In genomic region chr4:133966271-133966940, GRCm38 (mm10) we compare ENCODE assay signal across 9 mouse cellular contexts. TPM values are rescaled to one million over a fixed set of nuclear protein-coding genes. Genes with fewer than 3 reads are reported as not detected.
A peak's percentile ranks its signal among the peaks of the same experiment; 100 is the strongest.
DNase-seq lines count a peak whose midpoint lies in the region; ATAC-seq and TF ChIP-seq lines count a peak whose summit lies in the region.
"Had no signal": no experiment of that assay in that cellular context is flagged by ENCODE, and none has a peak within 500 bp of the region (broad histone marks: within the 10 kb centered on the region; RNA-seq: fewer than 3 reads in every experiment).

No protein-coding gene starts in this region.

- H3K27me3 ChIP-seq in heart, embryonic 14.5 days (ENCODE audit: control insufficient read depth, insufficient read depth, low read length), result no peaks in the 10 kb centered on the region
- H3K27me3 ChIP-seq in hindbrain, embryonic 10.5 days (ENCODE audit: insufficient read depth, poor library complexity, severe bottlenecking), result no peaks in the 10 kb centered on the region
- no peaks in the 10 kb centered on the region for H3K27me3 ChIP-seq in midbrain, embryonic 10.5 days (ENCODE audit: low read depth, poor library complexity, severe bottlenecking)

- intact Hi-C loops in heart, postnatal 10 days (cut with DNase I), result loop anchor here (1.0 to 5.0 kb wide), 2 partner anchors 55 to 294 kb away; partner anchors contain the start of gene Pigv
- intact Hi-C loops in gastrocnemius, postnatal 36 days (cut with DNase I), result loop anchor here (2.0 kb wide), 2 partner anchors 34 to 56 kb away; partner anchors contain the start of gene Dhdds

- peaks cover 57% of the 10 kb centered on the region for H3K36me3 ChIP-seq in heart, embryonic 14.5 days (ENCODE audit: control insufficient read depth, insufficient read depth, low read length)
- H3K36me3 ChIP-seq in ES-E14 (ENCODE audit: control insufficient read depth, insufficient read depth, low read length, poor library complexity, severe bottlenecking), result peaks cover 23% of the 10 kb centered on the region
- peaks cover 53% of the 10 kb centered on the region for H3K36me3 ChIP-seq in hindbrain, embryonic 10.5 days
- H3K36me3 ChIP-seq in midbrain, embryonic 10.5 days, result peaks cover 53% of the 10 kb centered on the region

- H3K4me2 ChIP-seq in heart, embryonic 14.5 days (ENCODE audit: low read length), result peak overlapping the region; percentile 81

- peaks cover 11 to 20% of the 10 kb centered on the region in 2 experiments for H3K4me1 ChIP-seq in heart, embryonic 14.5 days (ENCODE audit: control insufficient read depth in 2 of 2, insufficient read depth in 2 of 2, low read length in 2 of 2)
- H3K4me1 ChIP-seq in ES-E14 (ENCODE audit: control insufficient read depth in 2 of 2, insufficient read depth in 2 of 2, low read length in 2 of 2, poor library complexity in 1 of 2), result peaks cover 2 to 21% of the 10 kb centered on the region in 2 experiments; a peak in 2 of 4 replicates
- H3K4me1 ChIP-seq in hindbrain, embryonic 10.5 days (replicated peaks), result peaks cover 51% of the 10 kb centered on the region
- peaks cover 48% of the 10 kb centered on the region for H3K4me1 ChIP-seq in midbrain, embryonic 10.5 days

- H3K27ac ChIP-seq in heart, embryonic 14.5 days (replicated peaks in 1 of 2; ENCODE audit: control insufficient read depth in 1 of 2, insufficient read depth in 1 of 2, low read depth in 2 of 2, low read length in 2 of 2), result peak overlapping the region in 1 of 2 experiments; percentile 51; a peak in 2 of 4 replicates
- H3K27ac ChIP-seq in ES-E14 (ENCODE audit: insufficient read depth, low read depth, low read length, poor library complexity, severe bottlenecking), result peak overlapping the region; percentile 49; the same call in 1 of the 2 replicates
- peak overlapping the region; percentile 100 for H3K27ac ChIP-seq in hindbrain, embryonic 10.5 days
- H3K27ac ChIP-seq in midbrain, embryonic 10.5 days (replicated peaks), result peak overlapping the region; percentile 100

- peak overlapping the region; percentile 74 for H3K9ac ChIP-seq in heart, embryonic 14.5 days (ENCODE audit: low read length)
- peak overlapping the region; percentile 66 for H3K9ac ChIP-seq in ES-E14 (ENCODE audit: insufficient read depth, low read depth, low read length, poor library complexity, severe bottlenecking)

- no peak for DNase-seq in heart, postnatal 10 days
- DNase-seq in ES-E14 (ENCODE audit: low read depth, low spot score), result no peak
- DNase-seq in hindbrain, embryonic 10.5 days (ENCODE audit: low spot score), result no peak
- DNase-seq in midbrain, embryonic 10.5 days (ENCODE audit: low spot score), result no peak
- no peak for DNase-seq in adrenal gland, postnatal 14 days
- no peak for DNase-seq in gastrocnemius, postnatal 36 days
- DNase-seq in frontal cortex, postnatal 10 days (ENCODE audit: low spot score in 2 of 2), result no peak

- no peak for ATAC-seq in heart, embryonic 14.5 days (ENCODE audit: insufficient number of reproducible peaks, insufficient read depth, low FRiP score, low read depth)

- in situ Hi-C loops in ES-E14 (cut with MboI; ENCODE audit: low sequenced_read_pairs in 2 of 2, unreplicated experiment in 2 of 2), result no loop called here

- peak overlapping the region; percentile 79 to 97 for H3K4me3 ChIP-seq in heart, embryonic 14.5 days (ENCODE audit: control insufficient read depth in 1 of 2, insufficient read depth in 1 of 2, low read depth in 1 of 2, low read length in 2 of 2)
- peak overlapping the region; percentile 76 to 92 for H3K4me3 ChIP-seq in ES-E14 (ENCODE audit: insufficient read depth in 1 of 2, low read depth in 1 of 2, low read length in 2 of 2, poor library complexity in 1 of 2, severe bottlenecking in 1 of 2)
- peak overlapping the region; percentile 85 for H3K4me3 ChIP-seq in hindbrain, embryonic 10.5 days
- H3K4me3 ChIP-seq in midbrain, embryonic 10.5 days, result peak overlapping the region; percentile 86

- H3K9me3 ChIP-seq in heart, embryonic 14.5 days (ENCODE audit: control insufficient read depth, low read length), result no peaks in the 10 kb centered on the region
- no peaks in the 10 kb centered on the region for H3K9me3 ChIP-seq in ES-E14 (ENCODE audit: control insufficient read depth, insufficient read depth, low read depth, low read length)
- H3K9me3 ChIP-seq in hindbrain, embryonic 10.5 days, result no peaks in the 10 kb centered on the region
- H3K9me3 ChIP-seq in midbrain, embryonic 10.5 days (replicated peaks), result no peaks in the 10 kb centered on the region

- WGBS in heart, embryonic 14.5 days, result 36% methylated on average over 12 of the region's 12 CpGs
- WGBS in hindbrain, embryonic 10.5 days, result 57% methylated on average over 12 of the region's 12 CpGs
- WGBS in midbrain, embryonic 10.5 days, result 60% methylated on average over 12 of the region's 12 CpGs

TF ChIP-seq in ES-E14, 5 proteins besides CTCF, POLR2A, EP300 and RAD21:
- TF ChIP-seq ZNF384 (IDR thresholded peaks at IDR 0.05; ENCODE audit: low read depth, low read length) (no peak), ZC3H11A (IDR thresholded peaks at IDR 0.05; ENCODE audit: borderline replicate concordance, low read depth, low read length) (no peak), CHD2 (IDR thresholded peaks at IDR 0.05; ENCODE audit: low read depth, low read length) (no peak), HCFC1 (IDR thresholded peaks at IDR 0.05; ENCODE audit: borderline replicate concordance, insufficient read depth, low read length) (no peak), MAFK (IDR thresholded peaks at IDR 0.05; ENCODE audit: insufficient read depth, low read depth, low read length) (no peak)

RNA-seq across cellular contexts. Expression of gene Hmgn2, which starts 2.0 kb away (rescaled TPM):
- polyA plus RNA-seq in heart, embryonic 14.5 days (2014; fragmentation: Nextera tagmentation; extraction: Ambion mirVana), result 1,614 and 1,711 TPM in 2 replicates
- 100 to 1,000 TPM; 254 to 266 TPM for total RNA-seq in heart, postnatal 10 days (2021)
- 196 and 205 TPM in 2 replicates for total RNA-seq in ES-E14 (2012; rRNA removed)
- 3,014 and 3,091 TPM in 2 replicates for polyA plus RNA-seq in hindbrain, embryonic 10.5 days (2016; fragmentation: Nextera tagmentation; extraction: Ambion mirVana)
- polyA plus RNA-seq in midbrain, embryonic 10.5 days (2016; fragmentation: Nextera tagmentation; extraction: Ambion mirVana), result 3,615 and 3,770 TPM in 2 replicates
- total RNA-seq in adrenal gland, postnatal 14 days (2021), result 325 and 351 TPM in 2 replicates
- total RNA-seq in gastrocnemius, postnatal 36 days (2021), result 10 to 100 TPM; 31.8 to 54.4 TPM

RNA-seq across cellular contexts. Expression of gene Dhdds, which starts 34.3 kb away (rescaled TPM):
- polyA plus RNA-seq in heart, embryonic 14.5 days (2014; fragmentation: Nextera tagmentation; extraction: Ambion mirVana), result 37.4 and 38.3 TPM in 2 replicates
- total RNA-seq in heart, postnatal 10 days (2021), result 10 to 100 TPM; 31.4 to 33.9 TPM
- 20.9 and 24.6 TPM in 2 replicates for total RNA-seq in ES-E14 (2012; rRNA removed)
- 39.5 and 42.3 TPM in 2 replicates for polyA plus RNA-seq in hindbrain, embryonic 10.5 days (2016; fragmentation: Nextera tagmentation; extraction: Ambion mirVana)
- 38.8 and 41.4 TPM in 2 replicates for polyA plus RNA-seq in midbrain, embryonic 10.5 days (2016; fragmentation: Nextera tagmentation; extraction: Ambion mirVana)
- total RNA-seq in adrenal gland, postnatal 14 days (2021), result 32.1 and 35.2 TPM in 2 replicates
- total RNA-seq in gastrocnemius, postnatal 36 days (2021), result 10 to 100 TPM; 10.5 to 10.9 TPM

RNA-seq across cellular contexts. Expression of gene Lin28a, which starts 52.2 kb away (rescaled TPM):
- 0.15 and 0.16 TPM in 2 replicates for polyA plus RNA-seq in heart, embryonic 14.5 days (2014; fragmentation: Nextera tagmentation; extraction: Ambion mirVana)
- not detected for total RNA-seq in heart, postnatal 10 days (2021)
- total RNA-seq in ES-E14 (2012; rRNA removed), result 84.7 and 134 TPM in 2 replicates
- polyA plus RNA-seq in hindbrain, embryonic 10.5 days (2016; fragmentation: Nextera tagmentation; extraction: Ambion mirVana), result 13.4 and 27.5 TPM in 2 replicates
- polyA plus RNA-seq in midbrain, embryonic 10.5 days (2016; fragmentation: Nextera tagmentation; extraction: Ambion mirVana), result 16.9 and 29.2 TPM in 2 replicates
- not detected in 2 replicates for total RNA-seq in adrenal gland, postnatal 14 days (2021)
- total RNA-seq in gastrocnemius, postnatal 36 days (2021), result 1 to 10 TPM in 1 of 2 experiments, under 1 TPM in 1; 0.28 to 1.1 TPM
- polyA plus RNA-seq: gonadal fat pad, adult 2 months had no signal

Comparison
In these comparisons a context has a peak if more than half of its experiments do, and no peak if none do; other contexts are left out.
1. RNA of gene Lin28a, which starts 52.2 kb away (total RNA-seq): 84.7 to 134 TPM in ES-E14; 0.28 to 1.1 TPM in gastrocnemius, postnatal 36 days, not detected in heart, postnatal 10 days and not detected in adrenal gland, postnatal 14 days; every median in the first group is over 10 times any median in the second.
2. Peak in every context shown above with its lines, with median percentiles within 50 percentile points of each other: H3K4me3 ChIP-seq.